Mouse (Mus musculus): Measurements from ENCODE around the gene Zfp280b. TPM values are rescaled to one million over a fixed set of nuclear protein-coding genes. Genes with fewer than 3 reads are reported as not detected.
"Not testable (repeated sequence)": the region's sequence is repeated elsewhere in the genome, so short reads cannot be mapped to it uniquely, and the experiment has no call there.

Zfp280b gene
- polyA plus RNA-seq, 1 experiment from 2014 or later, result 11.3 TPM

DNA sequence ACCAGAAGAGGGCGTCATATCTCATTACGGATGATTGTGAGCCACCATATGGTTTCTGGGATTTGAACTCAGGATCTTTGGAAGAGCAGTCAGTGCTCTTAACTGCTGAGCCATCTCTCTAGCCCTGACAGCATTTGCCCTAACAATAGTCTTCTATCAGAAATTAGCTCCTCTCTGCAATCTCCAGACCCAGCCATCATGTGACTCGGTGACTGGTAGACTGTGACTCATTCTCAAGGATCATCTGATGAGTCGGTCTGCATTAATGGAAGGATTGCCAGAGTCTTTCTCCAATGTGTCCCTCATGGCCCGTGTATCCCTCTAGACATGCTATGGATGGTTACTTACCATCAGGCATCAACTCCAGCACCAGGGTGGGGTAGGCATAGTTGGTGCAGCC, 39.6 kb downstream of the Zfp280b start:
- not testable (repeated sequence) for H3K4me1 ChIP-seq (ENCODE audit: control insufficient read depth, insufficient read depth, low read length)
- WGBS, result 90% methylated on average over 5 of the region's 5 CpGs

DNA sequence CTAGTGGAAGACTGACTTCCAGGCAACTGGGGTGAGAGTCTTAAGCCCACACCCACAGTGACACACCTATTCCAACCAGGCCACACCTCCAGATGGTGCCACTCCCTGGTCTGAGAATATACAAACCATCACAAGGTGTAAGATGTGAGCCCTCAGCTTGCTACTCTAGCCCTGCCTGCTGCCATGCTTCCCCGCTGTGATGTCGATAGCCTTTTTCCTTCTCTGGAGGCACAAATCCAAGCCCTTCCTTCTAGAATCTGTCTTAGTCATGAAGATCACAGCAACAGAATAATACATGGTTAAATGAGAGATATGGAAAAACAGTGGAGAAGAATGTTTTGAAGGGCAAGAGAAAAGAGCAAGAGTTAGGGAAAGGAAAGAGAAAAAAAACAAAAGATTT, 44.6 kb downstream of the Zfp280b start:
- H3K4me2 ChIP-seq (ENCODE audit: low read depth, low read length); H3K27me3 ChIP-seq (ENCODE audit: control insufficient read depth, insufficient read depth, low read length); H3K9me3 ChIP-seq (replicated peaks; ENCODE audit: control insufficient read depth, low read length); H3K4me3 ChIP-seq (ENCODE audit: low read length); H3K4me1 ChIP-seq (ENCODE audit: control insufficient read depth, insufficient read depth, low read length); H3K9ac ChIP-seq (ENCODE audit: low read length); H3K27ac ChIP-seq (ENCODE audit: low read length); ATAC-seq (replicated peaks; ENCODE audit: extremely low read depth, insufficient read depth, low FRiP score); H3K36me3 ChIP-seq (ENCODE audit: control insufficient read depth, insufficient read depth): not testable (repeated sequence)
- WGBS, result 87% methylated on average over 2 of the region's 2 CpGs

More for the DNA sequence above, 39.6 kb downstream of the Zfp280b start:
- not testable (repeated sequence) for H3K9ac ChIP-seq (ENCODE audit: low read length); H3K9me3 ChIP-seq (replicated peaks; ENCODE audit: control insufficient read depth, low read length); ATAC-seq (replicated peaks; ENCODE audit: extremely low read depth, insufficient read depth, low FRiP score); H3K36me3 ChIP-seq (ENCODE audit: control insufficient read depth, insufficient read depth); H3K4me3 ChIP-seq (ENCODE audit: low read length); H3K27me3 ChIP-seq (ENCODE audit: control insufficient read depth, insufficient read depth, low read length); H3K4me2 ChIP-seq (ENCODE audit: low read depth, low read length); H3K27ac ChIP-seq (ENCODE audit: low read length)

Small RNAs within 50 kb of the gene (microRNA-seq; reads per million reads assigned to microRNA genes)
- not detected for gene Mir6409

Other genes with a start within 250 kb of the Zfp280b start
- 9.0 and 10.2 TPM in 2 replicates for gene Gstt1, start 234.1 kb upstream of the Zfp280b start, polyA plus RNA-seq (2015; fragmentation: Nextera tagmentation; extraction: Ambion mirVana)
- not detected in 2 replicates for gene Gstt4, start 210.1 kb upstream of the Zfp280b start, polyA plus RNA-seq (2015; fragmentation: Nextera tagmentation; extraction: Ambion mirVana)
- gene Gstt2, start 195.2 kb upstream of the Zfp280b start, polyA plus RNA-seq (2015; fragmentation: Nextera tagmentation; extraction: Ambion mirVana), result 15.5 and 16.2 TPM in 2 replicates
- 1,867 and 2,124 TPM in 2 replicates for gene Mif, start 172.4 kb upstream of the Zfp280b start, polyA plus RNA-seq (2015; fragmentation: Nextera tagmentation; extraction: Ambion mirVana)
- 1.2 and 1.6 TPM in 2 replicates for gene Derl3, start 139.2 kb upstream of the Zfp280b start, polyA plus RNA-seq (2015; fragmentation: Nextera tagmentation; extraction: Ambion mirVana)
- gene Smarcb1, start 111.0 kb upstream of the Zfp280b start, polyA plus RNA-seq (2015; fragmentation: Nextera tagmentation; extraction: Ambion mirVana), result 112 and 114 TPM in 2 replicates
- 655 and 710 TPM in 2 replicates for gene Chchd10, start 99.5 kb upstream of the Zfp280b start, polyA plus RNA-seq (2015; fragmentation: Nextera tagmentation; extraction: Ambion mirVana)
- 26.4 and 30.3 TPM in 2 replicates for gene Mmp11, start 96.2 kb upstream of the Zfp280b start, polyA plus RNA-seq (2015; fragmentation: Nextera tagmentation; extraction: Ambion mirVana)
- 0.42 and 0.44 TPM in 2 replicates for gene Gm867, start 92.0 kb upstream of the Zfp280b start, polyA plus RNA-seq (2015; fragmentation: Nextera tagmentation; extraction: Ambion mirVana)
- 0.56 and 0.72 TPM in 2 replicates for gene Vpreb3, start 89.6 kb upstream of the Zfp280b start, polyA plus RNA-seq (2015; fragmentation: Nextera tagmentation; extraction: Ambion mirVana)
- 0.05 and 0.28 TPM in 2 replicates for gene Gm5134, start 78.1 kb upstream of the Zfp280b start, polyA plus RNA-seq (2015; fragmentation: Nextera tagmentation; extraction: Ambion mirVana)
- gene Slc5a4b, start 78.3 kb downstream of the Zfp280b start, polyA plus RNA-seq (2015; fragmentation: Nextera tagmentation; extraction: Ambion mirVana), result not detected in 2 replicates
- not detected in 2 replicates for gene Slc5a4a, start 114.8 kb downstream of the Zfp280b start, polyA plus RNA-seq (2015; fragmentation: Nextera tagmentation; extraction: Ambion mirVana)
- gene Prmt2, start 205.2 kb downstream of the Zfp280b start, polyA plus RNA-seq (2015; fragmentation: Nextera tagmentation; extraction: Ambion mirVana), result 58.5 and 60.4 TPM in 2 replicates
- gene S100b, start 221.2 kb downstream of the Zfp280b start, polyA plus RNA-seq (2015; fragmentation: Nextera tagmentation; extraction: Ambion mirVana), result 0.71 and 0.95 TPM in 2 replicates